Mouse (Mus musculus) testis, adult 2 months (tissue): ENCODE data around the gene Ccser1. TPM values are rescaled to one million over a fixed set of nuclear protein-coding genes. Genes with fewer than 3 reads are reported as not detected.

Source experiments
- H3K27ac ChIP-seq: fragments of 200-500 bp; 2 replicates; pipeline ENCODE4 v1.5.1; 2012; ENCODE audit warnings: low read depth, low read length; ENCODE audit not compliant: control insufficient read depth, insufficient read depth
- H3K27me3 ChIP-seq: fragments of 200-500 bp; 2 replicates; pipeline ENCODE4 v1.6.1; 2012; ENCODE audit warnings: mild to moderate bottlenecking, low read length, moderate library complexity; ENCODE audit not compliant: control insufficient read depth, insufficient read depth
- H3K36me3 ChIP-seq: fragments of 200-500 bp; 2 replicates; pipeline ENCODE4 v1.6.1; 2012; ENCODE audit warnings: mild to moderate bottlenecking, low read length; ENCODE audit not compliant: control insufficient read depth, insufficient read depth
- H3K4me1 ChIP-seq: fragments of 200-500 bp; 2 replicates; pipeline ENCODE4 v1.6.1; 2012; ENCODE audit warnings: low read length; ENCODE audit not compliant: control insufficient read depth, insufficient read depth
- H3K4me3 ChIP-seq: fragments of 200-500 bp; 2 replicates; pipeline ENCODE4 v1.5.1; 2012; ENCODE audit warnings: low read depth, mild to moderate bottlenecking, low read length, moderate library complexity, mixed read lengths; ENCODE audit not compliant: control insufficient read depth
- CTCF ChIP-seq: fragments of 200-500 bp; IDR thresholded peaks from 2 replicates; pipeline ENCODE4 v1.5.1; 2012; ENCODE audit warnings: low read depth, mild to moderate bottlenecking, inconsistent platforms, low read length, moderate library complexity; ENCODE audit not compliant: control insufficient read depth, insufficient read depth, insufficient replicate concordance
- POLR2A ChIP-seq: fragments of 200-500 bp; IDR thresholded peaks from 2 replicates; pipeline ENCODE4 v1.6.1; 2012; ENCODE audit warnings: low read depth, mild to moderate bottlenecking, inconsistent platforms, low read length, moderate library complexity; ENCODE audit not compliant: control insufficient read depth
- polyA plus RNA-seq: library from polyadenylated mRNA; depleted of rRNA; stranded (reverse); fragments of >200 nt; gene quantifications from 2 replicates; pipeline ENCODE4 v1.2.3, GENCODE M21; 2012

The Ccser1 gene
- polyA plus RNA-seq, 1 experiment: 0.32 TPM

DNA sequence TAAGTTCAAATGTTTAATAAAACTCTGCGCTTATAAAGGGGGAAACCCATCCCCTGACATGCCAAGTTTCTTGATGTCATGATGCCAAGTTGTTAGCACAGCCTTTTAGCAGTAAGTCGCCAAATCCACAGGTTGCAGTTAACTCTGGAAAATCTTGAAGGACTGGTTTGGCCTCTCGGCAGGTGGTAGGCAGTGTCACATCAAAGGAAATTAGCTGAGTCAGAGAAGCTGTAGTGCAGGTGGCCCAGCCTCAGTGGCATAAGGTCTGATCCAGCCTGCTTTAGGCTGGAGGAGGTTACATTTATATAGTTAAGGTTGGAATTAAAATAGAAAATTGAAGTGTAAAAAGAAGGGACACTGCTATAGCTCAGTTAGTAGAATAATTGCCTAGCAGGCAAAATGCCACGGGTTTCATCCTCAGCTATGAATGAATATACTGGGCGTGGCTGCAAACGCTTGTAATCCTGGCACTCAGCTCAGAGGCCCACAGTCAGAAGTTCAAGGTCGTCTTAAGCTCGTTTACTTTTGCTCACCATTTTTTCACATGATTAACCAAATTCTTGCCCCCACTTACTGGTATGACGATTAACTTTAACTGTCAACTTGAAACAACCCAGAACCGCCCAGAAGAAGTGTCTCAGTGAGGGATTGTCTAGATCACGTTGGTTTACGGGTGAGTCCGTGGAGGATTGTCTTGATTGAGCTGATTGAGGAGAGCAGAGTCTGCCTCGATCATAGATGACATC is 343.8 kb downstream of the Ccser1 start:
- TF ChIP-seq CTCF (no peak), POLR2A (no peak)
- H3K27ac ChIP-seq: no peak overlapping the region
- no peaks in the 10 kb centered on the region for H3K36me3 ChIP-seq
- no peak overlapping the region for H3K4me3 ChIP-seq
- H3K27me3 ChIP-seq: no peaks in the 10 kb centered on the region
- H3K4me1 ChIP-seq: no peaks in the 10 kb centered on the region

DNA sequence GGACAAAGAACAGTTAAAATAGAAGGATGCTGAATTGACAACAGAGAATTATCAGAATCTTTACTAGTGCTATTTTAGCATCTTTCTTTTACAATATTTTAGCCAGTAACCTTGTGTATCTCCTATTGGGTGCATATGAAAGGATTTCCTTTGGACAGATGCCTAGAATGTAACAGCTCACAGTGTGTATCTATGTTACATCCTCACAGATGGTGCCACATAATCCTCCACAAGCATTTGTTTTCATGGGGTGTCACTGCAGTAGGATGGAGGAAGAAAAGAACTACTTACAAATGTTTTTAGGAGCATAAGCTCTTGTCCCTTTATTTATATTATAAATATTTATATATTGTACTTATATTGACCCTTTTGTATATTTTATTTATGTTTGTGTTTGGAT is 360.6 kb downstream of the Ccser1 start:
- Histone ChIP-seq H3K4me3 (no peak overlapping the region), H3K27ac (no peak overlapping the region), H3K36me3 (no peaks in the 10 kb centered on the region), H3K27me3 (no peaks in the 10 kb centered on the region), H3K4me1 (no peaks in the 10 kb centered on the region)
- no peak for TF ChIP-seq CTCF
- no peak for TF ChIP-seq POLR2A

DNA sequence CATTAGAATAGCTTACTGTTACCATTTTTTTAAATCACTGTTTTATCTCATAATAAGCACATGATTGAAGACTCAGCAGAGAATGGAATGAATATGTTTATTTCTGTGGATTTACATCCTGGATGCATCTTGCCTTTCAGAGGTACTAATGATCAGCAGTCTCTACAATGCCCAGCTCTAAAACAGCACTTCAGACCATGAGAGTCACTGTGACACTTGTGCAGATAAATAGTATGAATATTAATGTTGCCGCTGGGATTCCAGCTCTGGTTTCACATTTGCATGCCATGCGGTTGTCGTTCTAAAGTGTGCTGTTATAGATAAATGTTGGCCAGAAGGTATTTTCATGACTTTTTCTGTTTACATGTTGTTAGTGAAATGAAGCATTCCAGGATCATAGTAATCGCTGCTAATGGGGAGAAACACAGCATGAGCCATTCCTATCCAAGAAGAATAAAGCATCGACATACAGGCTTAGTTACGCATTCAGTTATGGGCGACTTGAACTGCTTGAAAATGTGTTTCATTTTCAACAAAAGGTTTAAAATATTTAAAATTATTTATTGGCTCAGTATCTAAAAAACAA is 363.4 kb downstream of the Ccser1 start:
- H3K36me3 ChIP-seq: no peaks in the 10 kb centered on the region
- no peak overlapping the region for H3K27ac ChIP-seq
- no peaks in the 10 kb centered on the region for H3K4me1 ChIP-seq
- H3K4me3 ChIP-seq: no peak overlapping the region
- H3K27me3 ChIP-seq: no peaks in the 10 kb centered on the region
- TF ChIP-seq POLR2A (no peak), CTCF (no peak)

DNA sequence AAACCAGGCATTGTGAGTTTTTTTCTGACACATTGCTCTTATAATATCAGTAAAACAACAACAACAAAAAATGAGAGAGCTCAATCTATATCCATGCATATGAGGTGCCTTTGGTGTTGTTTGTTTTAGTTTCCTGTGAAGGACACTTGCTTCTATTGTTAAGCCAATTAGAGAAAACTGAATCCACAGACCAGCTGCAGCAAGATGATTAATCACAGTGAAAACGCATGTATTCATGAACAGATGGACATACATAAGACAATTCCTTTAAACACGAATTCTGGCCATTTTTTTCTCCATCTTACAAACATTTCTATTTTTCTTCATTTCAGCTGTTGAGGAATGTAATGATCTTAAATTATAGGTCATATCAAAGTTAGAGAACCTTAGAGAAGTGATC is 387.4 kb downstream of the Ccser1 start:
- Histone ChIP-seq H3K27me3 (no peaks in the 10 kb centered on the region), H3K36me3 (no peaks in the 10 kb centered on the region), H3K27ac (no peak overlapping the region), H3K4me3 (no peak overlapping the region), H3K4me1 (no peaks in the 10 kb centered on the region)
- TF ChIP-seq CTCF (no peak), POLR2A (no peak)

DNA sequence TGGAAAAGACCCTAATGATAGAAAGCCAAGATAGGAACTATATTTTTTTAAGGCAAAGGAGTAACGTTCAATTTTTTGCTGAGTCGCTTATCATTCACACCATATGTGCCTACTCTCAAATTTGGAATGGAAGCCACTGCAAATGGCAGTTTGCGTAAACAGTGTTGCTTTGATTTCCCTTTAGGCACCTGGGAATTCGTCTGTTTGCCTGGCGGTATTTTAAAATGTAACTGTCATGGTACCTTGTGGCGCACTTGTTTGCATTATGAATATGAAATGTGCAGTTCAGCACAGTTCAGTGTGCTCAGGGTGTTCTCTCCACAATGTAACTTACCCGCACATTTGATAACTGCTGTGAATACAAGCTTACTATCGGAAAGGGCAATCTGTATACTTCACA is 387.8 kb downstream of the Ccser1 start:
- no peaks in the 10 kb centered on the region for H3K27me3 ChIP-seq
- no peaks in the 10 kb centered on the region for H3K36me3 ChIP-seq
- no peak for TF ChIP-seq POLR2A
- no peak for TF ChIP-seq CTCF
- no peak overlapping the region for H3K4me3 ChIP-seq
- H3K4me1 ChIP-seq: no peaks in the 10 kb centered on the region
- H3K27ac ChIP-seq: no peak overlapping the region

DNA sequence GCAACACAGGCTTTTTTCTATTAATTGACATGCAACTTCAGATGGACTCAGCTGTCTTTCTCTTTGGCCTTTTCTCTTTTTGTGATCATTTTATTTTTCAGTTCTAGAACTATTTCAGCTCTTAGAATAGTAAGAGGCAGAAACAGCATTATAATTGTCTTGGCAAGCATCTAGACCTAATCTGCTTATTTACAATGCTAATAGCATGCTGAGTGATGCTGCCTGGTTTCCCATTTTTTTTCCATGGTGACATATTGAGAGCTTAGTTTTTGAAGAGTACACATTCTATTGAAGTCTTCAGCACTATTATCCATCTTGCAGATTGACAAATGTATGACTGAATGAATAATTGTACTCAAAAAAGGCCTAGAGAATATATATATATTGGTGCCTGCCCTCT is 401.6 kb downstream of the Ccser1 start:
- H3K27ac ChIP-seq: no peak overlapping the region
- H3K4me3 ChIP-seq: no peak overlapping the region
- H3K27me3 ChIP-seq: no peaks in the 10 kb centered on the region
- no peak for TF ChIP-seq POLR2A
- TF ChIP-seq CTCF: no peak
- H3K4me1 ChIP-seq: no peaks in the 10 kb centered on the region
- no peaks in the 10 kb centered on the region for H3K36me3 ChIP-seq

DNA sequence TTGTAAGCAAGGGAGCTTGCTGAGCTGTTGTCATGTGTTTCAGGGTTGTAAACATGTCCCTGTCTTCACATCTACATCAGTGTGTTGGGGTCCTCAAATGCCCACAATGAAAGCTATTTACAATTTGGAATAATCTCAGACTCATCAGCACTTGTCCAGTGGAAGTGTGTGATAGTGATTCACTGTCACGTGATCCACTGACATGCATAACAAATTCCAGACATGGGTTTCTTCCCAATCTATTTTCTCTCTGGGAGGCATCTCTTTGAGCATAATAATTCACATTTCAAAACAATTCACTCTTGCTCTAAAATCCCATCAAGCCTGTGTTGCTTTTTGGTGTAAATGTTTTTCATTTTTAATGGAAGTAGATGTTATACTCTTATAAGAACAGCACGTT is 408.9 kb downstream of the Ccser1 start:
- TF ChIP-seq CTCF (no peak), POLR2A (no peak)
- H3K4me1 ChIP-seq: no peaks in the 10 kb centered on the region
- no peak overlapping the region for H3K4me3 ChIP-seq
- no peak overlapping the region for H3K27ac ChIP-seq
- no peaks in the 10 kb centered on the region for H3K27me3 ChIP-seq
- H3K36me3 ChIP-seq: no peaks in the 10 kb centered on the region
